Mouse (Mus musculus) activated CD4-positive, CD25-positive, alpha-beta regulatory T cell, adult 4 months (primary cell): ENCODE data around the gene Ctnnb1. TPM values are rescaled to one million over a fixed set of nuclear protein-coding genes. Genes with fewer than 3 reads are reported as not detected.

Experiments
- ATAC-seq: one replicate; pipeline ENCODE4 v1.8.0; 2017
- polyA plus RNA-seq, 2 experiments: library from polyadenylated mRNA; unstranded; fragments of 100-300 nt; shearing (Covaris generic); gene quantifications; one replicate each; pipeline ENCODE4 v1.2.1; 2017

Ctnnb1 gene
- polyA plus RNA-seq, 2 experiments from 2014 or later = 72.8 to 83.1 TPM

DNA sequence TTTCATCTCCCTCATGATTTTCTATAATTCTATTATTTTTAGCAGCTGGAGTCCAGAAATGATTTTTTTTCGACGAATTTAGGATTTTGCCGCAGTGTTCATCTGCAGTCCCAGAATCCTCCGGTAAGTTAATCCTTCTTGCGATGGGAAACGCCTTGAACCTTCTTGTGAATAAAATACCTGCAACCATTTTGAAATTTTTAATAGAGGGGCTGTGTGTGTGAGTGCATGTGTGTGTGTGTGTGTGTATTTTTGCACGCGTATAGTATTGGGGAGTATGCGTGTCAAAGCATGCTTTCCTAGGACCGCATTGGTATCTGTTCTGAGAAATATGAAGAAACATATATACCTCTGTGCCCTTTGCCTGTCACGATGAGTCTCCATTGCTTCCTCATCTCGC is 1.0 kb downstream of the Ctnnb1 start:
- no peak for ATAC-seq

DNA sequence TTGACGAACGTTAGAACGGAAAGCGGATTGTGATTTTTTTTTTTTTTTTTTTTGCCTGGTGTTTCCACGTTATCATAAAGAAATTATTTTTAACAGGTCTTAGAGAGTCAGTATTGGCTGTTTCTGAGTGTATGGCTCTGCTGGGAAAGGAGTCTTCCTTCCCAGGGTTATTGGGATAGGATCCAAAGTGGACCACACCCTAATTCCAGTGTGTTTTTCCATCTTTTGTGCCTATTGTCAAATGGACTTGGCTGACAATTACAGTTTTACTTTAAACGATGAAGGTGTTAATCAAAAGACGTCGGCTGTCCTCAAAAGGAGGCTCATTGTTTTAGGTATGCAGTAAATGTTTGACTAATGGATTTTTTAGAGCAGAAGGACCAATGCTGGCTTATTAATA is 1.8 kb downstream of the Ctnnb1 start:
- no peak for ATAC-seq

DNA sequence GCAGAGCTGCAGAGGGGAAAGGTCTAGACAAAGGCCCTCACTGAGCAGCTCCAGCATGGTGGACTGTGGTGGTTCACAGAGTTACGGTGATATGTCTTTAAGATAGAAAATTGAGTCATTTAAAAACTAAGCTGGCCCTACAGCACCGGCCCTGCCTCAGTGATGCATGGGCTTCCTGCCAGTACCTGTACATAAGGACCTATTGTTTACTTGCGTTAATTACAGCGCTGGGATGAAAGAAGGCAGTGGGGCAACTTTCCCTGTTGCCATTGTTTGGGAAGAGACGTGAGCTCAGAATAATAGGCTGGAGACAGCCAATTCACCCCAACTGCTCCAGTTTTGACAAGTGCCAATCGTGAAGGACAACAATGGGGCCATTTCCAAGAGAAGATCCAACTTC is 3.4 kb downstream of the Ctnnb1 start:
- no peak for ATAC-seq

DNA sequence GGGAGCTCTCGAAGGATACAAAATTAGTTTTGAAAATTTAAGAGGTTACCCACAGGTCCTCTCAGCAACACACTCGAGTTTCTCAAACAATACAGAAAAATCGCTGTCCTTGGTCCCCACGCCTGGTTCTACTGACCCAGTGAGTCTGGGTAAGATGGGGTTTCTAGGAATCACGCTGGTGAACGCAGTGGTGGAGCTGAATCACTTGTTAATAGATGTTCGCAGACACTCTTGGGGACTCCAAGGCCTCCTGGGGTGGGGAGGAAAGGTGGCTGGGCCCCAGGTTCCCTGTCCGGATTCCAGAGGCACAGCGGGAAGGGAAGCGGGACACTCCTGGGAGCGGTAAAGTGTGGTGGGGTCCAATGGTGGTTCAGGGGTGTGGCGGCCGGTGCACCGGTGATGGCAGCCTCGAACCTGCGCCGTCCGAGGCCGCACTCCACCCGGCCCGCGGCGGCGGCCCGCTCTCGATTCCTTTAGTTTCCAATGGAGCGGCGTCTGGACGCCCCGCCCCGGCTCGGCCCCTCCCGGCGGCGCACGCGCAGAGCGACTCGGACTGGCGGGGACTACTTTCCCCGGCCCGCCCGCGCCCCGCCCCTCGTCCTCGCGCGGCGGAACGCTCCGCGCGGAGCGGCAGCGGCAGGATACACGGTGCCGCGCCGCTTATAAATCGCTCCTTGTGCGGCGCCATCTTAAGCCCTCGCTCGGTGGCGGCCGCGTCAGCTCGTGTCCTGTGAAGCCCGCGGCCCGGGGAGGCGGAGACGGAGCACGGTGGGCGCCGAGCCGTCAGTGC is 4.0 kb downstream of the Ctnnb1 start:
- peak; percentile 70 for ATAC-seq

DNA sequence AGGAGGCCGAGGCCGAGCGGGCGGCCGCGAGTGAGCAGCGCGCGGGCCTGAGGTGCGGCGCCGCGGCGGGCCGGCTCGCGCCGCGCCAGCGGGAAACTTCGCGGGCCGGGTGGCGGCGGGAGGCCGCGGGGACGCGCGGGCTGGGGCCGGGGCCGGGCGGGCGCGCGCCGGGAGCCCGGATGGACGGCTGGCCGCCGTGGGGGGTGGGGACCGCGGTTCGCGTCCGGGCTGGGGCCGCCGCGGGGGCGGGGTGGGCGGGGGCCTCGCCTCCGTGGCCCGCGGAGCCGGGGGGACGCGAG is 4.5 kb downstream of the Ctnnb1 start:
- ATAC-seq = peak; percentile 22

DNA sequence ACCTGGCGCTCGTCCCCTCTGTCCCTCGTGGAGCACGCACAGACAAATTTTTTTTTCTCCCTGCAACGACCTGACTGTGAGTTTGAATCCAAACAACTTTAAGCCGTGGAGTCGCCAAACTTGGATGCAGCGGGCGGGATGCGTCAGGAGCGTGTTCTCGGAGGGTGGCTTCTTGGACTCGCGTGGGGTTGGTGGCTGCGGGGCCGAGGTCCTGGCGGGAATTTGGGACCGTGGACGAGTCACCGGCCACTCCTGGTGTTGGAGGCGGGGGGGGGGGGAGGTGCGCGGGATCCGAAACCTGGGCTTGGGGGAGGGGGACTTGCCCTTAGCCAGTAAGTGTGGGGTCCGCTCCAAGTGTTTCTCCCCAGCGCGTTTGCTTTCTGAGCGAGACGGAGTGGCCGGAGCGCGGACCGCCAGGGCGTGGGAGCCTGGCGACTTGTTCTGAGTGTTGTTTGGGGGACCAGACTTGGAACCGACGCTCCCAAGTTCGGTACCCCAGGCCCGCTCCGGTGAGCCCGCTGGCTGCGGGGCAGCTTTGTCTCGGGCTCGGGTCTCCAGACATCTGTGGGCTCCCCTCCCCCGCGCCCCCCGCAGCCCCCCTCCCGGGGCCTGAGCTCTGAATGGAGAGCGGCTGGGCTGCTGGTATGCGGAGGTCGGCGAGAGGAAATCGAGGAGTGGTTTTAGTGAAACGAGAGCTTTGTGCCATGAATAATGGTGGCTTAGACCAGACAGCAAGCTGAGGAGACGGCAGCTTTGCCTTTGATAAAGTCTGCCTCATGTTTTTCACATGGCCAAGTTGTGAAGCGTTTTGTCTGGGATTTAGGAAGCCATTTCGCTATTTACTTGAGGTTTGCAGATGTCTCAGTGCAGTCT is 5.1 kb downstream of the Ctnnb1 start:
- ATAC-seq = no peak

DNA sequence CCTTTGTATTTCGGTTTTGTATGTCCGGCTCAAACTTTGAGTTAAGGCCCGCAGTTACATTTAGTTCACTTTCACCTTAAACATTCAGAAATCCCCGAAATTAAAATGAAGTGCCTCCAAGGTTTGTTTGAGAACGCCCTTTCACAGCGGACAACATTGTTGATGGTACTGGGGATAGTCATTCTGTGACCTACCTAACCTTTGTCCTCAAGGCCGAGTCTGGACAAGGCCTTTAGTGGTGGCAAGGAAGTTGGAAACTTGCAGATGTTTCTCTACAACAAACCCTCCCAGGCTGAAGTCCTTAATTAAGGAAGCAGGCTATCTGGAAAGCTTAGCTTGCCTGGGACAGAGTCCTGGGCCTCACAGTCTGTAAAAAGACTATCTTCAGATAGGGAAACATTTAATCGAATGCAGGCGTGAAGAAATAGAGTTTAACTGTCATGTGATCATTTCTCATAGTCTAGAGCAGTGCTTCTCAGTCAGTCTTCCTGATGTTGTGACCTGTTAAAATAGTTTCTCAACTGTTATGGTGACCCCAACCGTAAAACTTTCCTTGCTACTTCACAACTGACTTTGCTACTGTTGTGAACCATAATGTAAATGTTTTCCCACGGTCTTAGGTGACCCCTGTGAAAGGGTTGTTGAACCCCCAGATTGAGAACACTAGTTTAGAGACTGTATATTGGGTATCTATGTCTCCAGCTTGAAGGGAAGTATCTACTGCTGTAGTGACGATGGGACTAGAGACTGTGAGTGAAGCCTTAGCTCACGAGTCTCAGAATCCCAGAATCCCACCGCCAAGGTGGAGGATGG is 6.0 kb downstream of the Ctnnb1 start:
- no peak for ATAC-seq

DNA sequence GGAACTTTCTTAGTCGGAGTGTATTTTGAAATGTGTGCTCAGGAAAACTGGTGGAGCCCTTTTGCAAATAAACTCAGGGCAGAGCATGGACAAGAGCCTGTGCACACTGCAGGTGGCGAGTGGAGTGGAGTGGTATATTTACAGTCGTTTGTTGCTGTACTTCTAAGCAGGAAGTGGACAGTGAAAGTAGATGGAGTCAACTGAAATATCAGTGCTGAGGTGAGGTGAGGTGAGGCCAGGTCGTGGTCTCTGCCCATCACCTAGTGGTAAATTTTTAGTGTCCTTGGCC is 6.6 kb downstream of the Ctnnb1 start:
- no peak for ATAC-seq

DNA sequence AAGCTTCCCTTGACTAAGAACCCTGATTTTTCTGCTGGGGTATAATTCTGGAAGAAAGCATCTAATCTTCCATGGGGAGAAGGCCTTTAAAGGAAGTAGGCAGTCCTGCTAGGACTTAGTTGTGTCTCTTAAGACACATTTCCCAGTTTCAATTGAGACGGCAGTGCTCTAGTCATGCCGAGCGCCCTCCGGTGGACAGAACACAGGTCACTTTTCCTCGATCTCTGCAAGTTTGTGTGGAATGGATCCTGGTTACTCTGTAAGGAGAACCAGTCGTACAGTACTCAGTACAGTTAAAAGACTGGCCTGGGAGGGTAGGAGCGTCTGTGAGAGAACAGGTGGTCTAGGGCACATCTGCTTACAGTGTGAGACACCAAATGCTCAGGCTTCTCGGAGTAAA is 7.3 kb downstream of the Ctnnb1 start:
- no peak for ATAC-seq

DNA sequence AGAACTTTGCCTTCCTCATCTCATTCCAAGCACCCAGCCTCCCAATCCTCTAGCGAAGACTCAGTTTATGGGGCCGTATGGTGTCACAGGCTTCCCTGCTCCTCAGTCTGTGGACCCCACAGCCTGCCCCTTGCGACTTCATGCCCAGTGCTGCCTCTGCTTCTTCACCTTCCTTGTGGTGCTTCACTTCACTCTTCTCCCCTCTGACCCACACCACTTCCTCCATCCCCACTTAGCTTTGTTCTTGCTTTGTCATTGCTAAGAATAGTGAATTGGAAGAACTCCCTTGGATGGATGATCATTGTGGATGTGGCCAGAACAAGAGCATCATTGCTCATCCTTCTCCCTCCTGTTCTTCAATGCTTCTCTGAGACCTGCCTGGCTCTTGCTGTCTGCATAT is 11.8 kb downstream of the Ctnnb1 start:
- ATAC-seq = no peak

DNA sequence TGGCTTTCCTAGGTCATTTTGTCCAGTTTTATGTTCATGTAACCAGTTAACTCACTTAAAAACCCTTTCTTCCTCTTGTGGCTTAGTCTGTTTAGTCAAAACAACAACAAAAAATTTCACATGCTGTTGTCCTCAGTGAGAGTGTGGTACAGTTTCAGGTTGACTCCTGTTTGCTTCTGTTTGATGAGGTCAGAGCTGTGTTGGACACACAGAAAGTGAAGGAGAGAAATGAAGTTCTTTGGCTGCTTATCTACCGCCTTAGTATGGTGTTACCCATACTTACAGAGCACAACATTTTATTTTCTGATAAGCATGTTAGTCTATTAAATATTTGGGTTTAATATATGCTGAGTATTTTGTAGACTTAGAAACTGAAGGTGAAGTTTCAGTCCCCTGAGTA is 14.7 kb downstream of the Ctnnb1 start:
- ATAC-seq = no peak

DNA sequence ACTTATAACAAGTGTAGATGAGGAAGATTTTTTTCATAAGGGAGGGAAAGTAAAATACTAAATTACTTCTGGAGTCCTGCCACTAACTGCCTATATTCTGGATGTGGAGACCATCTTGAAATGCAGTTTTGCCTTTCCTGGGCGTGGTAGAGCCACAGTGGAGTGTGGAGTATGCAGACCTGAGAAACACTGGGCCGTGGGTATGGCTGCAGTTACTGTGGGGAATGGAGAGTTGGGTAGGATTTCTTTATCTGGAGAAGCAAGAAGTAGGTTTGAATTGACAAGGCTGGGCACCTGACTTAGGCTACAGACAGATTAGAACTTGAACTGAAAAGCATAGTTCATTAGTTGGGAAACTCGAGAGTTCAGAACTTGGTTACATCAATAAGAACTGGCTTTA is 15.2 kb downstream of the Ctnnb1 start:
- no peak for ATAC-seq

DNA sequence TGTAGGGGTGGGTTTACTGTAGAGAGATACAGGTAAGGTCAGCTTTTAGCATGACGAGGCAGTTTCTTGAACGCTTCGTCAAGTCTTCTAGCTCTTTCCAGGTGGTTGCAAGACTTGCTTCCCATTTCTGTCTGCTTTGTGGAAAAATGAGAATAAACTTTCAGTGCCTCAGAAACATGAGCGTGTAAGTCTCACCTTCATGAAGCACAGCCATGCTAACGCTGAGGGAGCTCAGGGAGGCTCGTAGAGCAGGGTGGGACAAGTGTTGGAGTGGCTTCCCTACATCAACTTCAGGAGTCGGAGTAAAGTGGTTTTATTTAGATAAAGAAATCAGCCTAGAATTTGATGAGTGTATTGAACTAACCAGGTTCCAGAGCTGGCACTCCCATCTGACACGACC is 17.1 kb downstream of the Ctnnb1 start:
- ATAC-seq = no peak

DNA sequence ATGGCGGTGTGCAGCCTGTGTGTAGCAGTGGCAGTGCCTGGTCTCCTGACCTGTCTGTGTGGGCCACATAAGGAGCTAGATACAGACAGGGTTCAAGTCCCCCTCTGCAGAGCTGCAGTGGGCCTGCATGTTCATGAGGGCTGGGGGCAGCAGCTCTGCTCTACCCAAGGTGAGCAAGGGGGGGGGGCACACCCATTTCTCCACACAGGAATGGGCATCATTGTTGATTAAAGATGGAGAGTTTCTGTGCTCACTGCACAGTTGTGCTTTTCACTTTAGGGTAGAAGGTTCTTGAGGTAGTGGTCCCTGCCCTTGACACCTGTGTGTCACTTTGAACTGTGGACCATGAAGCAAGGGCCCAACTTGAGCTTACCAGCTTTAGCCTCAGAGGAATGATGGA is 19.8 kb downstream of the Ctnnb1 start:
- no peak for ATAC-seq

DNA sequence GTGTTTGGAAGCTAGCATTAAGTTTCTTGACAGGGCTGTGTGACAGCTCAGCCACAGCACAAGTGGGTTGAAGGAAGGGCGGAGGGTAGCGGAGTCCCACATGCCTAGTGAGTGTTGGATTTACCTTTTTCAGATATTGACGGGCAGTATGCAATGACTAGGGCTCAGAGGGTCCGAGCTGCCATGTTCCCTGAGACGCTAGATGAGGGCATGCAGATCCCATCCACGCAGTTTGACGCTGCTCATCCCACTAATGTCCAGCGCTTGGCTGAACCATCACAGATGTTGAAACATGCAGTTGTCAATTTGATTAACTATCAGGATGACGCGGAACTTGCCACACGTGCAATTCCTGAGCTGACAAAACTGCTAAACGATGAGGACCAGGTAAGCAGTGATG is 21.7 kb downstream of the Ctnnb1 start:
- no peak for ATAC-seq

DNA sequence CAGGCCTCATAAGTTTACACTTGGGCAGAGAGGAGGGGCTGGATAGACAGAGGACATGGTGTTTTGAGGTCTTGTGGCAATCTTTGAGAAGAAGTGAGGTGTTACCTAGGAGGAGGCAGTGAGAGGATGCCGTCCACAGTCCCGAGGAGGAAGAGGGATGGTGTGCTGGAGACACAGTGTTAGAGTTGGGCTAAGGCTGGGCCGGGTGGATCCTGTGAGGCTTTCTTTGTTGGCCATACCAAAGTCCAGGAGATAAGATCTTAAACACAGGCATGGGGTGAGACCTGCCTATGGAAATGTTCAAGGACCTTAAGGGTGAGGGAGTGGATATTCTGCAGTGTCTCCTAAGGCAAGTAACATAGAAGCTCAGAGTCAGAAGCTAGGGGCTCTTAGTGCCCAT is 22.9 kb downstream of the Ctnnb1 start:
- no peak for ATAC-seq

DNA sequence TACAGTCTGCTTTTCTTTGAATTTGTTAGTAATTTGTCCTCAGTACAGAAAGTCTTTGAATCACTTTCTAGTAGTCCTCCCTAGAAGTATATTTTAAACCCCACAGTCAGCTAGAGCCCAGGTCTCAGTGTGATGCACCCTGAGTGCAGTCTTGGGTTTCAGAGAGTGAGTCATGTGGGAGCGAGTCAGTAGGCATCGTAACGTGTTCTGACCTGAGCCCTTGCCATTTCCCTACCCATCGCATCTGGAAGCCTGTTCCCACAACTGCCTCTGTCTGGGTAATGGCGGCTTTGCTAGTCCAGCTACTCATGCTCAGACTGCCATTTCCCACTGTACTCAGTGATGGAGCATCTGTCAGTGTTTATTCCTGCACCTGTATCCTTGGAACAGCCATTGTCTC is 29.0 kb downstream of the Ctnnb1 start:
- no peak for ATAC-seq

DNA sequence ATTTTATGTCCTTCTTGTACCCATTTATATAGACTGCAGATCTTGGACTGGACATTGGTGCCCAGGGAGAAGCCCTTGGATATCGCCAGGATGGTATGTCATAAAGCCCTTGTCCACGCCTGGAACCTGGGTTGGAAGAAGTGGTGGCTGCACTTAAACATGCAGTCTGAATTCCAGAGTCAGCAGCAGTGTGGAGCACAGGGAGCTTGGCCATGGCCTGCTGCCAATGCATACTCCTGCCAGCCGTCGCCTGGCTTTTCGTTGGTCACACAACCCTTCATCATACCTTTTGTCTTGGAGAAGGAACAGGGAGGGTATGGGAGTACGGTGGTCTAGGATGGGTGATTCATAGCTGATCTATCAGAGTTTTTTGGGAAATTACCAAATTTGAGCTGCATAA is 29.5 kb downstream of the Ctnnb1 start:
- ATAC-seq = no peak

DNA sequence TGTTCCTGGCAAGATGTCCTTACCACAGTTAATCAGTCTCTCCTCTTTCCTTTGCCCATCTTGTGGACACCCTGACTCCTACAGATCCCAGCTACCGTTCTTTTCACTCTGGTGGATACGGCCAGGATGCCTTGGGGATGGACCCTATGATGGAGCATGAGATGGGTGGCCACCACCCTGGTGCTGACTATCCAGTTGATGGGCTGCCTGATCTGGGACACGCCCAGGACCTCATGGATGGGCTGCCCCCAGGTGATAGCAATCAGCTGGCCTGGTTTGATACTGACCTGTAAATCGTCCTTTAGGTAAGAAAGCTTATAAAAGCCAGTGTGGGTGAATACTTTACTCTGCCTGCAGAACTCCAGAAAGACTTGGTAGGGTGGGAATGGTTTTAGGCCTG is 30.2 kb downstream of the Ctnnb1 start:
- no peak for ATAC-seq

DNA sequence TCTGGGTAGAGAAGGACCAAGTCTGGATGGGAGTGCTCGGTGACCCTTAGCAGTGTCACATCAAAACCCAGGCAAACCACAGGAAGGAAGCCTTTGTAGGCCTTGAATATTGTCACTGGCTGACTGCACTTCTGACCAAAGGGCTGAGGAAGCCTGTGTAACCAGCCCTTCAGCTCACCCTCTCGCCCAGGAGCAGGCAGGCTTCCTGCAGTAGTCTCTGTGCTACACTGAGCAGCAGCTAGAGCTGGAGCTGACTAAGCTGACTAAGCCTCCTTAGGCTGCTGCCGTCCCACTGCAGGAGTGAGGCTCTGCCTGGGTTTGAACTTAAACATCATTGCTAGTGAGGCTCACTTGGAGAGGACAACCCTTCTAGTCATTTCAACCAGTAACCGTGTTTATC is 31.6 kb downstream of the Ctnnb1 start:
- ATAC-seq = no peak

DNA sequence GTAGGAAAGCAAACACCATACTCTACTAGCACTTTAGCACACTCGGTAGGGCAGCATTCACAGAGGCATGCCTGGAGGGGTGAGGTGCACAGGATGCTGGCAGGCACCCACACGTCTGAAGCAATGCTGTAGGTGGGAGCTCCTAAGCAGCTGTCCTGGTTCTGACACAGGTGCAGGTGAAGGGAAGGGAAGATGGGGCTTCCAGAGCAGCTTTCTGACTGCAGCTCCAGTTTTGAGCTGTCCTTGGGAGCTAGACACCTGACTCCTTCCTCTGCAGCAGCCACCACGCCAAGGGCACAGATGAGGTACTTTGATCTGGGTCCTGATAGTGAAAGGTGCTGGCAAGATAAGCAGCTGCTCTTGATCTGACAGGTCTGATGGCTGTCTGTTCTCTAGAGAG is 32.5 kb downstream of the Ctnnb1 start:
- no peak for ATAC-seq

DNA sequence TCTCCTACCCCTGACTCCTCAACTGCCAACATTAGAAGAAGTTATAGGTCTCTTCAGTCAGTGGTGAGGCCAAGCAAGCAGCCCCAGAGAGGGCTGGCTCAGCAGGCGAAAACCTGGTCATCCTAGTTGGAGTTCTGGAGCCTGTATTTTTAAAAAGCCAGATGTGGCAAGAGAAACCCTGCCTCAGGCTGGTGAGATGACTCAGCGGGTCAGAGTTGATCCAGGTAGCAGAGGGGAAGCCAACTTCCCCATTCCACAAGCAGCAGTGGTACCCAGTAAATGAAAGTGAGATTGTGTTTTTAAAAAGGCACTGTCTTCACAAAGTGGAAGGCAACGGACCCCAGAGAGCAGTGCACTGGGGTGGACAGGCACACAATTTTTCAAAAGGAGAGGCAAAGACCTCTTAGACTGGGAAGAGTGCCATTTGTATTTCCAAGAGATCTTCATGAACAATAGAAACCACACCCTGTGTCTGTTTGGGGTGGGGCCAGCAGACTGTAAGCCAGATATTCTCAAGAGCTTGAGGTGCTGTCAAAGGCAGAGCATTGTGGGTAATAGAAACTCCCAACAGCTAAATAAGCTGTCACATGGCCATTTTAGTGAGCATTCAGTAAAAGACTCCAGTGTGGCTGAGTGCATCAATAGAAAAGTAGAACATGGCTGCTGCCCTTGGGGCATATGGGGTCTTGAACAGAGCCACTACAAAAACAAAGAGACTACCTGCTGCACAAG is 33.1 kb downstream of the Ctnnb1 start:
- ATAC-seq = no peak

DNA sequence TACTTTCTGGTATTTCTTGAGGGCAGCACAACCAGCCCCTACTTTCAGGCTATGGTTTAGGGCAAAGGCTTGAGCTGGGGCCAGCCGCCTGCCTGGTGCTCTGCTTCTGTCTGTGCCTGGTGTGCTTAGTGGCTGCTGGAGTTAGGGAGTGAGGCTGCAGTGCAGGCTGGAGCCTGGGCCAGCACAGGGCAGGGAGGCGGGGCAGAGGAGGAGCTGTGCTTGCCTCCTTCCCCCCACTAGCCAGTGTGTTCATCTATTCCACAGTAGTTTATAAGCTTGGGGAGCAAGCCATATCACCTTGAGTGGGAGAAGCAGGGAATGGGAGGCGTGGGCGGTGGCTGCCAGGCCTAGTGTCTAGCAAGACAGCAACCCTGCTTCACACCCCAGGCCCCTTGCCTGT is 34.1 kb downstream of the Ctnnb1 start:
- ATAC-seq = no peak
